Mouse (Mus musculus): ENCODE data around the gene Stk11. TPM values are rescaled to one million over a fixed set of nuclear protein-coding genes. Genes with fewer than 3 reads are reported as not detected.

Stk11 gene
- polyA plus RNA-seq, 1 experiment, result 222 TPM

GRCm38 (mm10) chr10:80084817-80085487, 30.7 kb upstream of the Stk11 start:
- H3K4me3 ChIP-seq (ENCODE audit: control insufficient read depth, low read depth, low read length), result no peak overlapping the region
- no peaks in the 10 kb centered on the region for H3K4me1 ChIP-seq (ENCODE audit: control insufficient read depth, insufficient read depth, low read length)
- no peaks in the 10 kb centered on the region for H3K27me3 ChIP-seq (ENCODE audit: control insufficient read depth, insufficient read depth, low read length)
- H3K27ac ChIP-seq (ENCODE audit: control insufficient read depth, insufficient read depth, low read depth, low read length), result no peak overlapping the region
- TF ChIP-seq CTCF (IDR thresholded peaks at IDR 0.05; ENCODE audit: control insufficient read depth, insufficient read depth, insufficient replicate concordance, low read depth, low read length), result no peak
- no peaks in the 10 kb centered on the region for H3K36me3 ChIP-seq (ENCODE audit: control insufficient read depth, insufficient read depth, low read length)

- Histone ChIP-seq H3K27me3 (ENCODE audit: control insufficient read depth, insufficient read depth, low read length) (no peaks in the 10 kb centered on the region), H3K4me3 (ENCODE audit: control insufficient read depth, low read depth, low read length) (no peak overlapping the region), H3K4me1 (ENCODE audit: control insufficient read depth, insufficient read depth, low read length) (no peaks in the 10 kb centered on the region), H3K36me3 (ENCODE audit: control insufficient read depth, insufficient read depth, low read length) (no peaks in the 10 kb centered on the region), H3K27ac (ENCODE audit: control insufficient read depth, insufficient read depth, low read depth, low read length) (no peak overlapping the region)
- TF ChIP-seq CTCF (IDR thresholded peaks at IDR 0.05; ENCODE audit: control insufficient read depth, insufficient read depth, insufficient replicate concordance, low read depth, low read length) (no peak), POLR2A (IDR thresholded peaks at IDR 0.05; ENCODE audit: control insufficient read depth, low read depth, low read length) (no peak)
Observed at GRCm38 (mm10) chr10:80086847-80087246, 28.8 kb upstream of the Stk11 start.

- Histone ChIP-seq H3K27ac (ENCODE audit: control insufficient read depth, insufficient read depth, low read depth, low read length) (no peak overlapping the region), H3K27me3 (ENCODE audit: control insufficient read depth, insufficient read depth, low read length) (no peaks in the 10 kb centered on the region), H3K4me1 (ENCODE audit: control insufficient read depth, insufficient read depth, low read length) (no peaks in the 10 kb centered on the region; the same call in 1 of the 2 replicates), H3K4me3 (ENCODE audit: control insufficient read depth, low read depth, low read length) (no peak overlapping the region), H3K36me3 (ENCODE audit: control insufficient read depth, insufficient read depth, low read length) (no peaks in the 10 kb centered on the region)
- TF ChIP-seq CTCF (IDR thresholded peaks at IDR 0.05; ENCODE audit: control insufficient read depth, insufficient read depth, insufficient replicate concordance, low read depth, low read length), result no peak
- no peak for TF ChIP-seq POLR2A (IDR thresholded peaks at IDR 0.05; ENCODE audit: control insufficient read depth, low read depth, low read length)
Observed at GRCm38 (mm10) chr10:80087483-80087882, 28.1 kb upstream of the Stk11 start.

- no peaks in the 10 kb centered on the region for H3K27me3 ChIP-seq (ENCODE audit: control insufficient read depth, insufficient read depth, low read length)
- no peak overlapping the region for H3K4me3 ChIP-seq (ENCODE audit: control insufficient read depth, low read depth, low read length)
- H3K27ac ChIP-seq (ENCODE audit: control insufficient read depth, insufficient read depth, low read depth, low read length), result no peak overlapping the region
- TF ChIP-seq POLR2A (IDR thresholded peaks at IDR 0.05; ENCODE audit: control insufficient read depth, low read depth, low read length) (no peak), CTCF (IDR thresholded peaks at IDR 0.05; ENCODE audit: control insufficient read depth, insufficient read depth, insufficient replicate concordance, low read depth, low read length) (no peak; the same call in 1 of the 2 replicates)
- H3K36me3 ChIP-seq (ENCODE audit: control insufficient read depth, insufficient read depth, low read length), result no peaks in the 10 kb centered on the region
- peaks cover 2% of the 10 kb centered on the region; the same call in 1 of the 2 replicates for H3K4me1 ChIP-seq (ENCODE audit: control insufficient read depth, insufficient read depth, low read length)
Observed at GRCm38 (mm10) chr10:80089146-80089545, 26.5 kb upstream of the Stk11 start.

GRCm38 (mm10) chr10:80091527-80091926, 24.1 kb upstream of the Stk11 start:
- Histone ChIP-seq H3K27me3 (ENCODE audit: control insufficient read depth, insufficient read depth, low read length) (no peaks in the 10 kb centered on the region), H3K4me3 (ENCODE audit: control insufficient read depth, low read depth, low read length) (no peak overlapping the region), H3K4me1 (ENCODE audit: control insufficient read depth, insufficient read depth, low read length) (peaks cover 5% of the 10 kb centered on the region; the same call in 1 of the 2 replicates), H3K27ac (ENCODE audit: control insufficient read depth, insufficient read depth, low read depth, low read length) (no peak overlapping the region), H3K36me3 (ENCODE audit: control insufficient read depth, insufficient read depth, low read length) (no peaks in the 10 kb centered on the region)
- TF ChIP-seq CTCF (IDR thresholded peaks at IDR 0.05; ENCODE audit: control insufficient read depth, insufficient read depth, insufficient replicate concordance, low read depth, low read length) (no peak), POLR2A (IDR thresholded peaks at IDR 0.05; ENCODE audit: control insufficient read depth, low read depth, low read length) (no peak)

GRCm38 (mm10) chr10:80092690-80093089, 22.9 kb upstream of the Stk11 start:
- TF ChIP-seq POLR2A (IDR thresholded peaks at IDR 0.05; ENCODE audit: control insufficient read depth, low read depth, low read length), result no peak
- Histone ChIP-seq H3K27ac (ENCODE audit: control insufficient read depth, insufficient read depth, low read depth, low read length) (no peak overlapping the region), H3K4me3 (ENCODE audit: control insufficient read depth, low read depth, low read length) (no peak overlapping the region), H3K4me1 (ENCODE audit: control insufficient read depth, insufficient read depth, low read length) (peaks cover 10% of the 10 kb centered on the region; the same call in 1 of the 2 replicates), H3K36me3 (ENCODE audit: control insufficient read depth, insufficient read depth, low read length) (no peaks in the 10 kb centered on the region), H3K27me3 (ENCODE audit: control insufficient read depth, insufficient read depth, low read length) (no peaks in the 10 kb centered on the region)

GRCm38 (mm10) chr10:80094085-80094484, 21.5 kb upstream of the Stk11 start:
- H3K27me3 ChIP-seq (ENCODE audit: control insufficient read depth, insufficient read depth, low read length), result no peaks in the 10 kb centered on the region
- no peaks in the 10 kb centered on the region for H3K36me3 ChIP-seq (ENCODE audit: control insufficient read depth, insufficient read depth, low read length)
- H3K4me3 ChIP-seq (ENCODE audit: control insufficient read depth, low read depth, low read length), result no peak overlapping the region
- no peak overlapping the region for H3K27ac ChIP-seq (ENCODE audit: control insufficient read depth, insufficient read depth, low read depth, low read length)
- H3K4me1 ChIP-seq (ENCODE audit: control insufficient read depth, insufficient read depth, low read length), result peaks cover 10% of the 10 kb centered on the region; the same call in 1 of the 2 replicates
- no peak for TF ChIP-seq CTCF (IDR thresholded peaks at IDR 0.05; ENCODE audit: control insufficient read depth, insufficient read depth, insufficient replicate concordance, low read depth, low read length)
- no peak for TF ChIP-seq POLR2A (IDR thresholded peaks at IDR 0.05; ENCODE audit: control insufficient read depth, low read depth, low read length)
